Mouse (Mus musculus): ENCODE data around the gene Gzmm. TPM values are rescaled to one million over a fixed set of nuclear protein-coding genes. Genes with fewer than 3 reads are reported as not detected.

Gene Gzmm
- polyA plus RNA-seq, 1 experiment, result 1.4 TPM

- DNase-seq (ENCODE audit: low spot score), result no peak
Measured at GRCm38 (mm10) chr10:79726090-79726489, 37.3 kb downstream of the Gzmm start.

- no peak for DNase-seq (ENCODE audit: low spot score)
Measured at GRCm38 (mm10) chr10:79728323-79729249, 39.8 kb downstream of the Gzmm start.

GRCm38 (mm10) chr10:79729357-79729965, 40.6 kb downstream of the Gzmm start:
- no peak for DNase-seq (ENCODE audit: low spot score)

GRCm38 (mm10) chr10:79732500-79732899, 43.7 kb downstream of the Gzmm start:
- no peak for DNase-seq (ENCODE audit: low spot score)

GRCm38 (mm10) chr10:79733847-79734246, 45.0 kb downstream of the Gzmm start:
- no peak for DNase-seq (ENCODE audit: low spot score)

- no peak for DNase-seq (ENCODE audit: low spot score)
Measured at GRCm38 (mm10) chr10:79735361-79735760, 46.5 kb downstream of the Gzmm start.

- no peak for DNase-seq (ENCODE audit: low spot score)
Measured at GRCm38 (mm10) chr10:79736706-79737105, 47.9 kb downstream of the Gzmm start.

GRCm38 (mm10) chr10:79738259-79738658, 49.4 kb downstream of the Gzmm start:
- DNase-seq (ENCODE audit: low spot score), result no peak

GRCm38 (mm10) chr10:79739234-79739633, 50.4 kb downstream of the Gzmm start:
- DNase-seq (ENCODE audit: low spot score), result no peak

- no peak for DNase-seq (ENCODE audit: low spot score)
Measured at GRCm38 (mm10) chr10:79740863-79741262, 52.0 kb downstream of the Gzmm start.

GRCm38 (mm10) chr10:79743161-79743560, 54.3 kb downstream of the Gzmm start:
- no peak for DNase-seq (ENCODE audit: low spot score)

- no peak for DNase-seq (ENCODE audit: low spot score)
Measured at GRCm38 (mm10) chr10:79743650-79744365, 55.0 kb downstream of the Gzmm start.

Other genes starting within 250 kb of the Gzmm start
- gene Vmn2r83, start 220.3 kb upstream of the Gzmm start, polyA plus RNA-seq (2012; rRNA removed), result not detected in 2 replicates
- 21.5 and 29.1 TPM in 2 replicates for gene Plpp2, start 155.2 kb upstream of the Gzmm start, polyA plus RNA-seq (2012; rRNA removed)
- gene Mier2, start 133.8 kb upstream of the Gzmm start, polyA plus RNA-seq (2012; rRNA removed), result 54.3 and 59.5 TPM in 2 replicates
- gene Theg, start 101.7 kb upstream of the Gzmm start, polyA plus RNA-seq (2012; rRNA removed), result not detected in 2 replicates
- 0.04 and 0.06 TPM in 2 replicates for gene C2cd4c, start 75.0 kb upstream of the Gzmm start, polyA plus RNA-seq (2012; rRNA removed)
- 7.4 and 7.6 TPM in 2 replicates for gene Shc2, start 51.1 kb upstream of the Gzmm start, polyA plus RNA-seq (2012; rRNA removed)
- gene Odf3l2, start 43.3 kb upstream of the Gzmm start, polyA plus RNA-seq (2012; rRNA removed), result not detected in 2 replicates
- gene Madcam1, start 24.5 kb upstream of the Gzmm start, polyA plus RNA-seq (2012; rRNA removed), result not detected in 2 replicates
- gene Tpgs1, start 19.7 kb upstream of the Gzmm start, polyA plus RNA-seq (2012; rRNA removed), result 29.1 and 33.7 TPM in 2 replicates
- gene Cdc34, start 6.8 kb upstream of the Gzmm start, polyA plus RNA-seq (2012; rRNA removed), result 60.6 and 70.0 TPM in 2 replicates
- gene Bsg, start 15.5 kb downstream of the Gzmm start, polyA plus RNA-seq (2012; rRNA removed), result 614 and 631 TPM in 2 replicates
- 0.96 and 1.5 TPM in 2 replicates for gene Hcn2, start 27.6 kb downstream of the Gzmm start, polyA plus RNA-seq (2012; rRNA removed)
- 28.5 and 31.7 TPM in 2 replicates for gene Polrmt, start 57.6 kb downstream of the Gzmm start, polyA plus RNA-seq (2012; rRNA removed)
- gene Fgf22, start 66.1 kb downstream of the Gzmm start, polyA plus RNA-seq (2012; rRNA removed), result 0.04 and 0.06 TPM in 2 replicates
- 54.5 and 59.4 TPM in 2 replicates for gene Rnf126, start 77.9 kb downstream of the Gzmm start, polyA plus RNA-seq (2012; rRNA removed)
- 41.4 and 44.3 TPM in 2 replicates for gene Fstl3, start 88.3 kb downstream of the Gzmm start, polyA plus RNA-seq (2012; rRNA removed)
- 0.47 and 0.49 TPM in 2 replicates for gene Prss57, start 101.9 kb downstream of the Gzmm start, polyA plus RNA-seq (2012; rRNA removed)
- 52.6 and 77.5 TPM in 2 replicates for gene Palm, start 104.6 kb downstream of the Gzmm start, polyA plus RNA-seq (2012; rRNA removed)
- gene Misp, start 132.0 kb downstream of the Gzmm start, polyA plus RNA-seq (2012; rRNA removed), result 0.66 and 0.92 TPM in 2 replicates
- 140 and 166 TPM in 2 replicates for gene Ptbp1, start 165.4 kb downstream of the Gzmm start, polyA plus RNA-seq (2012; rRNA removed)
- 0.62 and 1.0 TPM in 2 replicates for gene Prtn3, start 185.5 kb downstream of the Gzmm start, polyA plus RNA-seq (2012; rRNA removed)
- gene Plppr3, start 185.6 kb downstream of the Gzmm start, polyA plus RNA-seq (2012; rRNA removed), result 1.8 TPM in 2 replicates
- gene Elane, start 197.2 kb downstream of the Gzmm start, polyA plus RNA-seq (2012; rRNA removed), result 0.19 TPM in 1 of 2 replicates, not detected in the other
- gene Cfd, start 201.8 kb downstream of the Gzmm start, polyA plus RNA-seq (2012; rRNA removed), result 564 and 1,194 TPM in 2 replicates
- 31.7 and 40.9 TPM in 2 replicates for gene Med16, start 219.9 kb downstream of the Gzmm start, polyA plus RNA-seq (2012; rRNA removed)
- gene Gm26602, start 221.8 kb downstream of the Gzmm start, polyA plus RNA-seq (2012; rRNA removed), result not detected in 2 replicates
- gene Kiss1r, start 228.0 kb downstream of the Gzmm start, polyA plus RNA-seq (2012; rRNA removed), result 5.5 and 5.7 TPM in 2 replicates
- 140 and 147 TPM in 2 replicates for gene R3hdm4, start 232.2 kb downstream of the Gzmm start, polyA plus RNA-seq (2012; rRNA removed)
- 3.8 and 4.1 TPM in 2 replicates for gene Arid3a, start 238.0 kb downstream of the Gzmm start, polyA plus RNA-seq (2012; rRNA removed)

Measured in urinary bladder, adult 2 months (tissue).